Mouse (Mus musculus): ENCODE results near the gene Khsrp. TPM values are rescaled to one million over a fixed set of nuclear protein-coding genes. Genes with fewer than 3 reads are reported as not detected.

The Khsrp gene
- total and polyA plus RNA-seq, 3 experiments: 36.5 to 44.5 (median 42.6) TPM

GRCm38 (mm10) chr17:57020960-57021359 lies 10.4 kb downstream of the Khsrp start:
- Histone ChIP-seq H3K36me3 (ENCODE audit: control insufficient read depth, insufficient read depth, low read length) (no peaks in the 10 kb centered on the region), H3K4me1 (ENCODE audit: control insufficient read depth, insufficient read depth, low read length) (no peaks in the 10 kb centered on the region), H3K27me3 (ENCODE audit: control insufficient read depth, insufficient read depth, low read length) (no peaks in the 10 kb centered on the region), H3K79me2 (replicated peaks; ENCODE audit: control insufficient read depth, insufficient read depth, low read length) (no peaks in the 10 kb centered on the region), H3K4me3 (no peak overlapping the region), H3K27ac (no peak overlapping the region), H3K9ac (ENCODE audit: low read depth, low read length) (no peak overlapping the region)
- TF ChIP-seq EP300 (IDR thresholded peaks at IDR 0.05; ENCODE audit: insufficient read depth, low read depth, low read length): no peak
- TF ChIP-seq POLR2A (IDR thresholded peaks at IDR 0.05; ENCODE audit: insufficient read depth, low read depth, low read length): no peak
- no peak for TF ChIP-seq CTCF (IDR thresholded peaks at IDR 0.05)
- DNase-seq: no peak
- WGBS: 87% methylated on average over 5 of the region's 5 CpGs
- intact Hi-C loops (cut with DNase I): no loop called here

- no peak overlapping the region for H3K4me3 ChIP-seq
- no peaks in the 10 kb centered on the region for H3K27me3 ChIP-seq (ENCODE audit: control insufficient read depth, insufficient read depth, low read length)
- H3K79me2 ChIP-seq (replicated peaks; ENCODE audit: control insufficient read depth, insufficient read depth, low read length): no peaks in the 10 kb centered on the region
- H3K9ac ChIP-seq (ENCODE audit: low read depth, low read length): no peak overlapping the region
- TF ChIP-seq CTCF (IDR thresholded peaks at IDR 0.05) (no peak), EP300 (IDR thresholded peaks at IDR 0.05; ENCODE audit: insufficient read depth, low read depth, low read length) (no peak), POLR2A (IDR thresholded peaks at IDR 0.05; ENCODE audit: insufficient read depth, low read depth, low read length) (no peak)
- intact Hi-C loops (cut with DNase I): no loop called here
- H3K36me3 ChIP-seq (ENCODE audit: control insufficient read depth, insufficient read depth, low read length): no peaks in the 10 kb centered on the region
- no peak for DNase-seq
- no peak overlapping the region for H3K27ac ChIP-seq
- no peaks in the 10 kb centered on the region for H3K4me1 ChIP-seq (ENCODE audit: control insufficient read depth, insufficient read depth, low read length)
- WGBS: 79% methylated on average over 2 of the region's 2 CpGs
Measured at GRCm38 (mm10) chr17:57019693-57020092, 11.6 kb downstream of the Khsrp start.

GRCm38 (mm10) chr17:57012245-57012795 lies 19.0 kb downstream of the Khsrp start:
- Histone ChIP-seq H3K79me2 (replicated peaks; ENCODE audit: control insufficient read depth, insufficient read depth, low read length) (no peaks in the 10 kb centered on the region), H3K4me1 (ENCODE audit: control insufficient read depth, insufficient read depth, low read length) (peaks cover 3% of the 10 kb centered on the region; the same call in 1 of the 2 replicates), H3K27me3 (ENCODE audit: control insufficient read depth, insufficient read depth, low read length) (no peaks in the 10 kb centered on the region), H3K36me3 (ENCODE audit: control insufficient read depth, insufficient read depth, low read length) (no peaks in the 10 kb centered on the region), H3K27ac (no peak overlapping the region; the same call in 1 of the 2 replicates), H3K4me3 (no peak overlapping the region), H3K9ac (ENCODE audit: low read depth, low read length) (no peak overlapping the region)
- DNase-seq: no peak
- TF ChIP-seq CTCF (IDR thresholded peaks at IDR 0.05): no peak
- intact Hi-C loops (cut with DNase I): no loop called here
- WGBS: 72% methylated on average over 13 of the region's 13 CpGs

GRCm38 (mm10) chr17:57011236-57012141 lies 19.8 kb downstream of the Khsrp start, which contains the start of the genes Gtf2f1 and Gm17949:
TSS of gene Gtf2f1 (minus strand) at chr17:57011288.
TSS of gene Gm17949 (plus strand) at chr17:57011469.
- Histone ChIP-seq H3K4me1 (ENCODE audit: control insufficient read depth, insufficient read depth, low read length) (peaks cover 3% of the 10 kb centered on the region; the same call in 1 of the 2 replicates), H3K27me3 (ENCODE audit: control insufficient read depth, insufficient read depth, low read length) (no peaks in the 10 kb centered on the region), H3K9ac (ENCODE audit: low read depth, low read length) (peak within 1 kb of the TSS; percentile 76), H3K27ac (peak within 1 kb of the TSS; percentile 86), H3K79me2 (replicated peaks; ENCODE audit: control insufficient read depth, insufficient read depth, low read length) (no peaks in the 10 kb centered on the region), H3K36me3 (ENCODE audit: control insufficient read depth, insufficient read depth, low read length) (no peaks in the 10 kb centered on the region), H3K4me3 (peak within 1 kb of the TSS; percentile 73)
- DNase-seq: peak; percentile 91 to 92
- intact Hi-C loops (cut with DNase I): loop anchor here (1.0 kb wide), 2 partner anchors 20 to 21 kb away; partner anchors contain the start of genes Clpp and Khsrp
- under 1% methylated on average over 51 of the region's 51 CpGs for WGBS
- TF ChIP-seq CTCF (IDR thresholded peaks at IDR 0.05) (peak; percentile 29; the same call in 1 of the 2 replicates), EP300 (IDR thresholded peaks at IDR 0.05; ENCODE audit: insufficient read depth, low read depth, low read length) (peak; percentile 95; the same call in 1 of the 2 replicates), POLR2A (IDR thresholded peaks at IDR 0.05; ENCODE audit: insufficient read depth, low read depth, low read length) (peak; percentile 100)

GRCm38 (mm10) chr17:57010911-57011235 lies 20.4 kb downstream of the Khsrp start:
- under 1% methylated on average over 19 of the region's 19 CpGs for WGBS
- intact Hi-C loops (cut with DNase I): loop anchor here (1.0 kb wide), 2 partner anchors 20 to 21 kb away; partner anchors contain the start of genes Clpp and Khsrp

More at GRCm38 (mm10) chr17:57010911-57011235, 20.4 kb downstream of the Khsrp start:
- Histone ChIP-seq H3K4me3 (peak overlapping the region; percentile 73), H3K36me3 (ENCODE audit: control insufficient read depth, insufficient read depth, low read length) (no peaks in the 10 kb centered on the region), H3K79me2 (replicated peaks; ENCODE audit: control insufficient read depth, insufficient read depth, low read length) (no peaks in the 10 kb centered on the region), H3K27me3 (ENCODE audit: control insufficient read depth, insufficient read depth, low read length) (no peaks in the 10 kb centered on the region), H3K9ac (ENCODE audit: low read depth, low read length) (peak overlapping the region; percentile 76), H3K4me1 (ENCODE audit: control insufficient read depth, insufficient read depth, low read length) (peaks cover 3% of the 10 kb centered on the region; the same call in 1 of the 2 replicates), H3K27ac (peak overlapping the region; percentile 79)
- TF ChIP-seq POLR2A (IDR thresholded peaks at IDR 0.05; ENCODE audit: insufficient read depth, low read depth, low read length) (no peak), CTCF (IDR thresholded peaks at IDR 0.05) (no peak), EP300 (IDR thresholded peaks at IDR 0.05; ENCODE audit: insufficient read depth, low read depth, low read length) (no peak)
- no peak for DNase-seq

All from heart, adult 2 months (tissue).